Mouse (Mus musculus) mammary gland, adult 2 months (tissue): ENCODE results near the gene Chmp2b. TPM values are rescaled to one million over a fixed set of nuclear protein-coding genes. Genes with fewer than 3 reads are reported as not detected.

Experiments
- polyA plus RNA-seq: library from polyadenylated mRNA; depleted of rRNA; stranded (reverse); fragments of >200 nt; gene quantifications from 2 replicates; pipeline ENCODE4 v1.2.3, GENCODE M21; 2012; ENCODE audit warnings: low replicate concordance; rRNA removed

Gene Chmp2b
- polyA plus RNA-seq: 10.9 and 20.0 TPM in 2 replicates

GRCm38 (mm10) chr16:65561963-65562863 lies at the start of gene Chmp2b:
Chmp2b (minus strand) TSS chr16:65562726.

GRCm38 (mm10) chr16:65520211-65520610 lies 42.3 kb downstream of the Chmp2b start, which contains the start of gene Pou1f1:
Pou1f1 (plus strand) TSS chr16:65520511.

Other genes starting within 250 kb of the Chmp2b start
- gene Pou1f1, start 42.2 kb downstream of the Chmp2b start, polyA plus RNA-seq: not detected in 2 replicates